In the genomic region with DNA sequence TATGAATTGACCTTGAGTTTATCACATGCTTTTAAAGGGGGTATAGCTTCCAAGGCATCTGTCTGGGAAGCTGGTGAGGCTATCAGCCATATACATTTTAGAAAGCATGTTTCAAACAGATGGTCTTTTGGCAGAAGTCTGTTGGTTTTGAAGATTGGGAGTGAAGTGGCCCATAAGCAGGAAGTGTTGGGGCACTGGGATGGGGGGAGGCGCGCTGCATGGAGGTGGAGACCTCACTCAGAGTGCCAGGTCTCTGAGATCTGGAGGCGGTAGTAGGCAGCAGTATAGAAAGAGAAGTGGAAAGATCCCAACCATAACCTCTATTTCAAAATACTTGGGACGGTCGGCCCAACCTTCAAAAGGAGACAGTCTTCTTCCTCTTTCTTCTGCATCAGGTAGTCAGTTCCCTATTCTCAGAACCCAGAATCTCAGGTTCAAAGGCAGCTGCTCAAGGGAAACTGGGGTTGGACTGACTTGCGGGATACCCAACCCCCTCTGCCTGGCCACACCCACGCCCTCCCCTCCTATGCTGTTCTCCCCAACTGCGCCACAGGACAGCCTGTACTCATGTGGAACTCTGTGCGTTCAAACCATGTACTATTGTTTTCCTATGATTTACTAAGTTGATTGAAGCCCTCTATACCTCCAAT, we compare ENCODE assay signal across 1 mouse cellular context.
TF ChIP-seq lines count a peak whose summit lies in the region.

No protein-coding gene starts in this region.

TF ChIP-seq in MEL, 35 proteins besides CTCF, POLR2A, EP300 and RAD21 (continued from another document):
- TF ChIP-seq HCFC1 (IDR thresholded peaks at IDR 0.05; ENCODE audit: low read depth, low read length) (peak; percentile 58; the same call in 1 of the 2 replicates), ZNF384 (IDR thresholded peaks at IDR 0.05; ENCODE audit: low read depth, low read length) (peak; percentile 68), TBP (IDR thresholded peaks at IDR 0.05; ENCODE audit: low read depth, low read length) (peak; percentile 16), CHD2 (IDR thresholded peaks at IDR 0.05; ENCODE audit: low read length) (peak; percentile 85), USF2 (IDR thresholded peaks at IDR 0.05; ENCODE audit: borderline replicate concordance in 1 of 2, insufficient read depth in 1 of 2, low read depth in 1 of 2, low read length in 2 of 2) (no peak), E2F4 (IDR thresholded peaks at IDR 0.05; ENCODE audit: borderline replicate concordance, low read depth, low read length) (0 out of 2 replicates have a peak, but pooled peaks have one; percentile 38), ETS1 (IDR thresholded peaks at IDR 0.05; ENCODE audit: low read depth, low read length) (peak; percentile 88), MAFK (IDR thresholded peaks at IDR 0.05; ENCODE audit: borderline replicate concordance, low read depth, low read length) (no peak), GATA1 (IDR thresholded peaks at IDR 0.05; ENCODE audit: low read depth, low read length) (peak; percentile 36), TAL1 (IDR thresholded peaks at IDR 0.05; ENCODE audit: low read length) (peak; percentile 46; the same call in 1 of the 2 replicates), SMC3 (IDR thresholded peaks at IDR 0.05; ENCODE audit: low read depth, low read length) (no peak; the same call in none of the 2 replicates), NRF1 (IDR thresholded peaks at IDR 0.05; ENCODE audit: insufficient read depth, low read depth, low read length, poor library complexity, severe bottlenecking) (no peak), MXI1 (IDR thresholded peaks at IDR 0.05; ENCODE audit: low read depth, low read length) (peak; percentile 66), TCF12 (IDR thresholded peaks at IDR 0.05; ENCODE audit: low read depth, low read length) (peak; percentile 82), MEF2A (IDR thresholded peaks at IDR 0.05; ENCODE audit: extremely low read depth, insufficient replicate concordance, low read depth, low read length, poor library complexity, severe bottlenecking) (0 out of 2 replicates have a peak, but pooled peaks have one; percentile 54), KAT2A (conservative IDR thresholded peaks at IDR 0.05; ENCODE audit: low read depth, low read length) (no peak), MAZ (IDR thresholded peaks at IDR 0.05; ENCODE audit: low read depth, low read length) (peak; percentile 96), RCOR1 (IDR thresholded peaks at IDR 0.05; ENCODE audit: low read depth, low read length) (peak; percentile 96), BHLHE40 (IDR thresholded peaks at IDR 0.05; ENCODE audit: borderline replicate concordance, low read depth, low read length) (peak; percentile 64; the same call in 1 of the 2 replicates), MYB (IDR thresholded peaks at IDR 0.05; ENCODE audit: low read depth, low read length) (peak; percentile 48; the same call in 1 of the 2 replicates), GABPA (IDR thresholded peaks at IDR 0.05; ENCODE audit: low read depth, low read length) (peak; percentile 45; the same call in 1 of the 2 replicates), CHD1 (IDR thresholded peaks at IDR 0.05; ENCODE audit: low read depth, low read length) (peak; percentile 96), ZMIZ1 (IDR thresholded peaks at IDR 0.05; ENCODE audit: low read depth, low read length) (no peak), JUND (IDR thresholded peaks at IDR 0.05; ENCODE audit: low read depth, low read length) (no peak), UBTF (IDR thresholded peaks at IDR 0.05; ENCODE audit: borderline replicate concordance, insufficient read depth, low read depth, low read length) (0 out of 2 replicates have a peak, but pooled peaks have one; percentile 71), ZC3H11A (IDR thresholded peaks at IDR 0.05; ENCODE audit: low read depth, low read length) (peak; percentile 22; the same call in 1 of the 2 replicates), MAX (IDR thresholded peaks at IDR 0.05; ENCODE audit: low read length) (peak; percentile 53)
